Mouse (Mus musculus) T-helper 2 cell (primary cell): Measurements from ENCODE around the gene Txndc11.
"Not testable (repeated sequence)": the region's sequence is repeated elsewhere in the genome, so short reads cannot be mapped to it uniquely, and the experiment has no call there.

Source experiments
- in situ Hi-C: fragments of 300-600 bp; cut with MboI, MseI; formaldehyde crosslinking; loops from one replicate; pipeline ENCODE4 v1.15.1; 2025; ENCODE audit warnings: high pct_unique_total_duplicates

Gene Txndc11

GRCm38 (mm10) chr16:11134348-11135344 is at the start of gene Txndc11:
Gene Txndc11 (minus strand): TSS chr16:11134650.
- in situ Hi-C loops: loop anchor here (5.0 kb wide), 1 partner anchor 38 kb away; no protein-coding TSS in a partner anchor

DNA sequence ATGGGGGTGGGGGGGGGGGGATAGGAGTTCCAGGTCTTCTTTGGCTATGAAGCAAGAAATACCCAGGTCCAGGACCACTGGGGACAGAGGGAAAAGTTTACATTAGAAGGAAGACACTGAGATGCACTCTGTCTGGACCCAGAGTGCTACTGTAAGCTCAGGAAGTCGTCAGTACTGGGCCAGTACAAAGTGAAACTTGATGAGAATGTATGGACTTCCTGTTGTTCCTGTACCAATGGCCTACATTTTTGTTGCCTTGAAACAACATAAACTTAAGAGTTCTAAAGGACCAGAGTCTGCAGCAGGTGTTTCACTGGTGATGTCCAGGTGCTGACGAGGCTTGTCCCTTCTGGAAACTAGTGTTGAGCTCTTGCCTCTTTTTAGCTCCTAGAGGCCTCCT is 43.0 kb upstream of the Txndc11 start:
- in situ Hi-C loops: no loop called here

- in situ Hi-C loops: no loop called here
Measured at GRCm38 (mm10) chr16:11176884-11177244, 42.4 kb upstream of the Txndc11 start.

DNA sequence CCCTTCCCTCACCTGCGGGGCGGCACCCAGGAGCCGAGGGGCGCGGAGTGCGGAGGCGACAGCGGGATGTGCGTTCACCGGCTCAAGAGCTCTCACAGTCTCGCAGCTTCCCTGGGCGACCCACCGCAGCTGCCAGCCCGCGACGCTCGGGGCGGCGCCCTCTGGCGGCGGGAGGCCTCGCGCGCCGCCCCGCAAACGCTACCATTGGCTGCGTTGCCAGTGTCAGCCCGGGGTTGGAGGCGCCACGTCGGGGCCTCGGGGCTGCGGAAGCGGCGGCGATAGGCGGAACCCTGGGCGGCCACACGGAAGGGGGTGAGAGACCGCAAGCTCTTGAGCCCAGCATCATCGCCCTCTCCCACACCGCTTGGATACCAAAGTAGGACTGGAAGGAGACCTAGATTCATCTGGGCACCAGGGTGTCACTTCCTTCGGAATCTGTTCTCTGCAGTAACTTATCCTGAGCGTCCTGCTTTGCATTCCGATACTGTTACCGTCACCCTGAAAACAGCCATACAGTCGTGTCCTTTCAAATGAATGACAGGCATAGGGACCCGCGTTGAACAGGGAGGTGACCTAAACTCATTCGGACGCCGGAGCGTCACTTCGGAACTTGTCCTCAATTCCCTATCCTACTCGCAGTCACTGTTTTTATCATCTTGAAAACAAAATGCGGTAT is 41.9 kb upstream of the Txndc11 start, which contains the start of gene Zc3h7a:
Gene Zc3h7a (minus strand): TSS at position 186 of the 676 bp plus-strand sequence.
- in situ Hi-C loops: no loop called here

DNA sequence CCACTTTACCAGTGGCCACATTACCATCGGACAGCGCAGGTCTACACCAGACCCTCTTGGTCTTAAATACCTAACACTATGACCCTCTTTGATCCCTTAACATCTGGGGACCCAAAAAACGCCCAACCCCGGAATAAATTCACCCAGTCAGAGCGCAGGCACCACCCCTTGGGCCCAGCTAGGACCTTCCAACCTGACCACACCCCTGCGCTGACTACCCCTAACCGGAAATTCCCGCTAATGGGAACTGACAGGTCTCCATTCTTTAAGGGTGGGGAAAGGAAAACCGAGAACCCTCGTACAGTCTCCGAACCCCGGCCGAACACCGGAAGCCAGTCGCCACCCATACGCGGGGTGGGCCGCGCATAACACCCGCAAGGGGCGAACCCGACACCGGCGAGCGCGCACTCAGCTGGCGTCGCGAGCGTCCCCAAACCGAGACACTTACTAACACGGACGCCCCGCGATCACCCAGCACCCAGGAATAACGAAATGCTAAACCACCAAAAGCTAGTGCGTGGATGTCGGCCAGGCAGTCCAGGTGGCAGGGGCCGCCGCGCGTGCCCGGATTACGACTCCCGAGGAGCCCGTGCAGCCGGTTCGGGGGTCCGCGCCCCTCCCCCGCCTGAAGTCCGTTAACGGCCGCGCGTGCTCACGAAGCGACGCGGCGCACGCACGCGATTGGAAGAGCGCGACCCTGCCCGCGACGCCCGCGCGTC is 41.2 kb upstream of the Txndc11 start:
- in situ Hi-C loops: no loop called here

DNA sequence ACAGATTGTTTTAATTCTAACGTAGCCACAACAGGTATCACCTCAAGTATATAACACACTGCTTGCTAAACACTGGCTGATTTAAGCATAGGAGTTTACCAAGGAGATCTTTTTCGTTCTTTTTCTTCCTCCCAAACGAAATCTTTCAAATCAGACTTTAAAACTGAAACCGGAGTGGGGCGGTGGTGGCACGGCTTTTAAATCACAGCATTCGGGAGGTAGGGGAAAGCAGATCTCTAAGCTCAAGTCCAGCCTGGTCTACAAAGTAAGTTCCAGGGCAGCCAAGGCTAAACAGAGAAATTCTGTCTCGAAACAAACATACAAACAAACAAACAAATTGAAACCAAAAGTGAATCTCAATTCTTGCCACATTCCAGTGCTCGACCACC is 40.6 kb upstream of the Txndc11 start:
- in situ Hi-C loops: no loop called here

GRCm38 (mm10) chr16:11174671-11175081 is 40.2 kb upstream of the Txndc11 start:
- in situ Hi-C loops: loop anchor here (5.0 kb wide), 1 partner anchor 37 kb away; no protein-coding TSS in a partner anchor

- in situ Hi-C loops: loop anchor here (5.0 kb wide), 1 partner anchor 34 kb away; no protein-coding TSS in a partner anchor
Measured at GRCm38 (mm10) chr16:11171679-11172078, 37.2 kb upstream of the Txndc11 start.

DNA sequence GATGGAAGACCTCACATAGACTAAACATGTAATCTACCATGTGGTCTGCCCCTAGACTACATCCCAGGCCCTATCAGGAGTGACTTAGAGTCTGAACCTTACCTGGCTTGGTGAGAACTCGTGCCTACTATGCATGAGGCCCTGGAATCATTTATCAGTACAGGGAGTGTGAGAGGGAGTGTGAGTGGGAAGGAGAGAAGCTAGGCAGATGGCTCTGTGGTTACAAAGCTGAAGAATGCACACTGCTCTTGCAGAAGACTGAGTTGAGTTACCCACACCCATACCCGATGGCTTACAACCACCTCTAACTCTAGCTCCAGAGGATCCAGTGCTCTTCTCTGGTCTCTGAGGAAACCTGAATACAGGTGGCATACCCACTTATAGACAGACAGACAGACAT is 32.0 kb upstream of the Txndc11 start:
- in situ Hi-C loops: no loop called here

DNA sequence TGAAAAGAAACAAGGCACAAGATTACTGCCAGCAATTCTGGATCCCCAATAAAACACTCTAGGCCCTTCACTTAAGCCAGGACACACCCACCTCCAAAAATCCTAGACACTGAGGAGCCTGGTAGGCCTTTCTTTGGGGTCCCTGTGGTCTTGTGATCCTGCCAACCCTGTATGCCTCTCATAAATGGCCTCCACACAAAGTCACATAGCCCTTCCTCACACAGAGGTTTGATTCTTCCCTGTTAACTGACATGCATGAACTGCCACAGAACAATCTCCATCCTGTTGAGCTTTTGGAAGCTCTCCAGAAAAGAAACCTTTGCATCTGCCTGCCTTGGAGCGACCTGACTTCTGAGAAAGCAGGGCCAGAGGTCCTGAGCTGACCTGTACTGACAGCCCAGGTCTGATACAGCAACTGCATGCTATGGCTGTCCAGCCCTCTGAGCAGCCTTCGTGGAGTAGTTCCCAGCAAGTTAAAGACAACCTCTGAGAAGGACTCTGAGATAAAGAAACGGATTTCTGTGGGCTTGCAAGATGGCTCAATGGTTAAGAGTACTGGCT is 30.3 kb upstream of the Txndc11 start:
- in situ Hi-C loops: no loop called here

GRCm38 (mm10) chr16:11157721-11158120 is 23.3 kb upstream of the Txndc11 start:
- in situ Hi-C loops: not testable (repeated sequence)

GRCm38 (mm10) chr16:11154500-11154899 is 20.1 kb upstream of the Txndc11 start:
- in situ Hi-C loops: no loop called here

GRCm38 (mm10) chr16:11143706-11144483 is 9.4 kb upstream of the Txndc11 start:
- in situ Hi-C loops: loop anchor here (5.0 kb wide), 1 partner anchor 1312 kb away; no protein-coding TSS in a partner anchor

- in situ Hi-C loops: no loop called here
Measured at GRCm38 (mm10) chr16:11133476-11134347, 738 bp downstream of the Txndc11 start.

DNA sequence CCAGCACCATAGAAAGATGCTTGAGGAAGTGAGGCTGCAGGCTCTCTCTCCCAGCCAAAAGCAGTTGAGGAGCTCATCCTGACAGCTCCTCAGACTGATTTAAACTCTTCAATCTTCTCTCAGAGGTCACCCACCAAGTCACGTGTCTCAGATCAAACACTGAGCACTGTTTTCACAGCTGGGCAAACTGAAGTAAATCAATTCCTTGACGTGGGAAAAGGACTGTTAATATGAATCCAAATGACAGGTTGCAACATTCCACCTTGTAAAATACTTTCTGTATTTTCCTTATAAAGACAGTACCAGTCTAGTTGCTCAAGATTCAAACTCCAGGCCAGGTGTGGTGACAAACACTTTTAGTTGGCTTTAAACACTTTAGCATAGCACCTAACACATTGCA is 1.6 kb downstream of the Txndc11 start:
- in situ Hi-C loops: no loop called here

DNA sequence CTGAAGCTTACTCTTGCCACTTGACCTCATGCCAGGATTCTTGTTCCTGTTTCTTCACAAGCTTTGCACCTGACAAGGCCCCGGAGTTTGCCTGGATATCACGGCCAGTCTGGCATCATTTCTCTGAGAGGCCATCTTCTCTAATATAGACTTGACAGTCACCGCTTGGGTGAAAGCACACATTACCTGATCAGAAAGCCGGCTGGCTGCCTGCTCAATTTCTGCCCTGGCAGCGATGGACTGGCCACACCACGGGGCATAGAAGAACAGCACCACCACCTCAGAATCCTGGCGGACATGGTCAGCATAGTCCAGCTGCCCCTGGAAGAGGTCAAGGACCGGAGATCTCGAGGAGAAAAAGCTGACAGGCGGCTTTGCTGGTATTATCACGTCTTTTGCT is 6.1 kb downstream of the Txndc11 start:
- in situ Hi-C loops: loop anchor here (10.0 kb wide), 1 partner anchor 64 kb away; the partner anchor contains the start of genes Litaf and Snn

DNA sequence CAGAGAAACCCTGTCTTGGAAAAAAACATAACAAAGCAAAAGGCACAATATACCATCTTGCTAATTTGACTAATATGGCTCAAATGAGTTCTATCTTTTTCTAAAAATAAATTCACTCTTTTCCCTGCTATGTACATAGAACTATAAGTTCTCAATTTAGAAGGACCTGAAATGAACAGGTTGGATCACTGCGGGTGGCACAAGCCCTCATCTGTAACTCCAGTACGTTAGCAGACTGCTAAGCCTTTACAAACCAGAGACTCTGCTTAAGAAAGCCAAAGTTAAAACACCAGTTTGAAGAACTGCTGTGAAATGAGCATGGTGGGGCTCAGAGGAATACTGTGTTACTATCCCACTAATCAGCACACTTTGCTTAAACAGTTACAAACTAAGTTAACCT is 9.1 kb downstream of the Txndc11 start:
- in situ Hi-C loops: loop anchor here (10.0 kb wide), 1 partner anchor 61 kb away; the partner anchor contains the start of genes Litaf and Snn

- in situ Hi-C loops: loop anchor here (5.0 to 10.0 kb wide), 3 partner anchors 59 to 252 kb away; partner anchors contain the start of genes Litaf and Snn
Measured at GRCm38 (mm10) chr16:11124110-11124509, 10.3 kb downstream of the Txndc11 start.

- in situ Hi-C loops: loop anchor here (5.0 to 10.0 kb wide), 3 partner anchors 58 to 250 kb away; partner anchors contain the start of genes Litaf and Snn
Measured at GRCm38 (mm10) chr16:11122625-11123024, 11.8 kb downstream of the Txndc11 start.
